Mouse (Mus musculus) ovary, adult 18-20 months (tissue): Measurements from ENCODE around the gene Ypel3.
A peak's percentile ranks its signal among the peaks of the same experiment; 100 is the strongest.
"Not testable (repeated sequence)": the region's sequence is repeated elsewhere in the genome, so short reads cannot be mapped to it uniquely, and the experiment has no call there.

Source experiments
- DNase-seq: peaks from one replicate; pipeline ENCODE4 v3.0.0; 2022; ENCODE audit warnings: low spot score, mixed read lengths

Ypel3 gene

GRCm38 (mm10) chr7:126766201-126766600 is 10.6 kb upstream of the Ypel3 start, which contains the start of gene Gdpd3:
Gdpd3 (plus strand) TSS chr7:126766334.
- DNase-seq = no peak

- DNase-seq = no peak
These were observed 9.8 kb upstream of the Ypel3 start for GRCm38 (mm10) chr7:126767001-126767400.

- no peak for DNase-seq
These were observed 6.0 kb upstream of the Ypel3 start for GRCm38 (mm10) chr7:126770784-126771183.

GRCm38 (mm10) chr7:126773351-126773750 is 3.4 kb upstream of the Ypel3 start:
- DNase-seq = no peak

GRCm38 (mm10) chr7:126774463-126774862 is 2.3 kb upstream of the Ypel3 start:
- DNase-seq = no peak

- DNase-seq = no peak
These were observed 1.4 kb upstream of the Ypel3 start for GRCm38 (mm10) chr7:126775185-126775977.

- DNase-seq = no peak
These were observed 849 bp upstream of the Ypel3 start for GRCm38 (mm10) chr7:126775978-126776234.

- DNase-seq = no peak
These were observed 721 bp downstream of the Ypel3 start for GRCm38 (mm10) chr7:126777476-126777875.

GRCm38 (mm10) chr7:126778147-126778546 is 1.4 kb downstream of the Ypel3 start:
- DNase-seq = no peak

- not testable (repeated sequence) for DNase-seq
These were observed 2.3 kb downstream of the Ypel3 start for GRCm38 (mm10) chr7:126779101-126779500.

GRCm38 (mm10) chr7:126779983-126780970 is 3.5 kb downstream of the Ypel3 start:
- peak; percentile 69 for DNase-seq

- no peak for DNase-seq
These were observed 4.3 kb downstream of the Ypel3 start, which contains the start of gene Tbx6 for GRCm38 (mm10) chr7:126780971-126781635. Tbx6 (plus strand) TSS chr7:126781483.

GRCm38 (mm10) chr7:126781661-126782370 is 5.1 kb downstream of the Ypel3 start:
- DNase-seq = no peak

GRCm38 (mm10) chr7:126782693-126783092 is 5.9 kb downstream of the Ypel3 start:
- no peak for DNase-seq

GRCm38 (mm10) chr7:126784469-126784868 is 7.7 kb downstream of the Ypel3 start:
- DNase-seq = no peak

- DNase-seq = no peak
These were observed 8.3 kb downstream of the Ypel3 start for GRCm38 (mm10) chr7:126785056-126785455.

- no peak for DNase-seq
These were observed 9.4 kb downstream of the Ypel3 start for GRCm38 (mm10) chr7:126786142-126786541.

GRCm38 (mm10) chr7:126789141-126789540 is 12.4 kb downstream of the Ypel3 start:
- no peak for DNase-seq

GRCm38 (mm10) chr7:126791851-126792720 is 15.3 kb downstream of the Ypel3 start, which contains the start of gene Ppp4c:
Ppp4c (minus strand) TSS chr7:126792496.
- peak; percentile 92 for DNase-seq

- no peak for DNase-seq
These were observed 16.1 kb downstream of the Ypel3 start for GRCm38 (mm10) chr7:126792721-126793443.
